Mouse (Mus musculus): Measurements from ENCODE around the gene Odf3.

DNA sequence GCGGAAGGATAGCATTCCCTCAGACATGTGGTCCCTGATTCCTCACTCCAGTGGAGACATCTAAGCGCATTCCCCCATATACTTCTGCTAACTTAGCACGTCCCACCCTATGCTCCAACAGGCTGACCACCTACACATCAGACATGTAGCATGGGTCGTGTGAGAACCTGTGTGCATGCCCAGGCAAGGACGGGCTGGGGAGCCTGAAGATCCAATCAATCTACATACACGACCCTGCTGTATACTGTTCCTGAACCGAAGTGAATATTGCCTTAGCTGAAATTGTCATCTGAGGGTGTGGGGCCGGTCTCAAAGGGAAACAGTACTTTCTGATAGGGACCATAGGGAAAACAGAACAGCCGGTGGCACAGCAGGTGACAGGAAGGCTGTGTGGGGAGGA is 7.6 kb downstream of the Odf3 start:
- TF ChIP-seq CHD2 (IDR thresholded peaks at IDR 0.05; ENCODE audit: low read length) (no peak), ELF1 (IDR thresholded peaks at IDR 0.05; ENCODE audit: low read depth, low read length) (no peak), CTCF (conservative IDR thresholded peaks at IDR 0.05 in 1 of 2, IDR thresholded peaks at IDR 0.05 in 1 of 2; ENCODE audit: low read depth in 2 of 2, low read length in 2 of 2) (no peak), BHLHE40 (IDR thresholded peaks at IDR 0.05; ENCODE audit: low read depth, low read length) (no peak), USF1 (IDR thresholded peaks at IDR 0.05; ENCODE audit: low read depth, low read length) (no peak), POLR2A (IDR thresholded peaks at IDR 0.05; ENCODE audit: low read depth, low read length) (no peak), E2F4 (IDR thresholded peaks at IDR 0.05; ENCODE audit: insufficient replicate concordance, low read depth, low read length) (no peak), ZMIZ1 (IDR thresholded peaks at IDR 0.05; ENCODE audit: low read depth, low read length) (no peak), GABPA (IDR thresholded peaks at IDR 0.05; ENCODE audit: insufficient replicate concordance, low read depth, low read length) (no peak), ZC3H11A (IDR thresholded peaks at IDR 0.05; ENCODE audit: low read depth, low read length) (no peak)
